Mouse (Mus musculus): ENCODE data around the gene Zar1l.
"Not testable (repeated sequence)": the region's sequence is repeated elsewhere in the genome, so short reads cannot be mapped to it uniquely, and the experiment has no call there.

Gene Zar1l

DNA sequence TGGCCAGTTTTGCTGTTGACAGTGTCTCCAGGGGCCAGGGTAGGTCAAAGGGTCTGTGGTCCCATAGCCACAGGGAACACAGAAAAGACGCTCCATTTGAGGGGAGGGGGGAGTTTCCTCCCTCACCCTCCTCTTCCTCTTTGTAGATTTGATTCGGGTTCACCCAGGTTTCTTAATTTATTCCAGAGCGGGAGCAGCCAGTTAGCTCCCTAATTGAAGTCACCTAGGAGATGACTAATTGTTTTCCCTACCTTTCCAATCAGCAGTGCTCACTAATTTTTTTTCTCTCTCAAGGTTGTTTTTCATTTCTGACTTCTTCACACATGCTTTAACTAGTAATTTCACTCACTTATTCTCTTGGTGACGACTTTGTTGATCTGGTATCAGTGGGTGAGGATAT, at the start of gene Zar1l:
Zar1l (minus strand) TSS at position 101 of the 400 bp plus-strand sequence.
- DNase-seq (ENCODE audit: low spot score), result no peak

GRCm38 (mm10) chr5:150566971-150567370, 49.0 kb upstream of the Zar1l start:
- no peak for DNase-seq (ENCODE audit: low spot score)

DNA sequence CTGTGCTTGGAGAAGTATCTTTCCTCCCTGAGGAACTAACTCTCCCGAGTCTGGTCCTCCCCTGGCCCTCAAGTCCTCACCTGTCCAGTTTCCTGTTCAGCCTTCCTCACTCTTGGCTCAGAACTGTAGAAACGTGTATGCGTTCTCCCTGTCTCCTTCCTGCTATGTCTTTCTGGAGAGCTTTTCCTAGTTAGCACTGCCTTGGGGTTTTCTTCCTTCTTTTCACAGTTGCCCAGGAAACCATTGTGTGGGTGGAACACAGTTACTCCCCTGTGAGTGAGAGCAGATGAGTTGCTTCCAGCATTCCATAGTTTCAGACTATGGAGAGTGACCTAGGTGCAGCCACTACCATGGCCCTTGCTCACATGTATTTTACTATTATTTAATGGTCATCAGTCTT, 48.3 kb upstream of the Zar1l start:
- DNase-seq (ENCODE audit: low spot score), result no peak

GRCm38 (mm10) chr5:150564426-150564825, 46.5 kb upstream of the Zar1l start:
- no peak for DNase-seq (ENCODE audit: low spot score)

DNA sequence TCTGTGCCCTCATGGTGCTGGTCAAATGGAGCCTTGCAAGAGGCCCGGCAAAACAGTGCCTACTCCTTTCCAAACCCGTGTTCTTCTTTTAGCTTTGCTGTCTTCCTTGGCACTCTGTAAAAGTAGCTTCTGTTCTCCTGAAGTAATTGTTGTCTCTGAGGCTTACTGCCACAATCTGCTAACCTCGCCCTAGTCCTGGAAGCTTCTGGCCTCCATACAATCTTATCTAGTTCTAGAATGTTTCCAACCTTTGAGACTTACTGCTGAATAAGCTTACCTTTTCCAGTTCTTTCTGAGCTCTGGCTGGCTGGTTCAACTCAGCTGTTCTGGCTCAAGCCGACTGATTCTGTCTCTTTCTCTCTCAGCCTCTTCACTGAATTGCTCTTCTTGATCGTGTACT, 43.8 kb upstream of the Zar1l start:
- no peak for DNase-seq (ENCODE audit: low spot score)

- DNase-seq (ENCODE audit: low spot score), result no peak
These were observed 43.4 kb upstream of the Zar1l start for GRCm38 (mm10) chr5:150561376-150561775.

- DNase-seq (ENCODE audit: low spot score), result no peak
These were observed 42.9 kb upstream of the Zar1l start for GRCm38 (mm10) chr5:150560851-150561250.

- DNase-seq (ENCODE audit: low spot score), result no peak
These were observed 41.6 kb upstream of the Zar1l start for GRCm38 (mm10) chr5:150559519-150560103.

- no peak for DNase-seq (ENCODE audit: low spot score)
These were observed 33.7 kb upstream of the Zar1l start for GRCm38 (mm10) chr5:150551637-150552036.

DNA sequence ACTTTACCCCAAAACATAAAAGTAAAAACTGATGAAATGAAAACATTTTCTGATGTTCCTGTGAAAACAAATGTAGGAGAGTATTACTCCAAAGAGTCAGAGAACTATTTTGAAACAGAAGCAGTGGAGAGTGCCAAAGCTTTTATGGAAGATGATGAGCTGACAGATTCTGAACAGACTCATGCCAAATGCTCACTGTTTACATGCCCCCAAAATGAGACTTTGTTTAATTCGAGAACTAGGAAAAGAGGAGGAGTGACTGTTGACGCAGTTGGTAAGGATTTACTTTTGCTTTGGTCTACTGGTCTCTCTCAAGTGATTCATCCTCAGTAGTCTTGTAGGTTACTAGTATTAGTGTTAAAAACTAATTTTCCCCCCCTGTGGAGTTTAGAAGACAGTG, 25.2 kb upstream of the Zar1l start:
- DNase-seq (ENCODE audit: low spot score), result no peak

GRCm38 (mm10) chr5:150541302-150541701, 23.3 kb upstream of the Zar1l start:
- no peak for DNase-seq (ENCODE audit: low spot score)

DNA sequence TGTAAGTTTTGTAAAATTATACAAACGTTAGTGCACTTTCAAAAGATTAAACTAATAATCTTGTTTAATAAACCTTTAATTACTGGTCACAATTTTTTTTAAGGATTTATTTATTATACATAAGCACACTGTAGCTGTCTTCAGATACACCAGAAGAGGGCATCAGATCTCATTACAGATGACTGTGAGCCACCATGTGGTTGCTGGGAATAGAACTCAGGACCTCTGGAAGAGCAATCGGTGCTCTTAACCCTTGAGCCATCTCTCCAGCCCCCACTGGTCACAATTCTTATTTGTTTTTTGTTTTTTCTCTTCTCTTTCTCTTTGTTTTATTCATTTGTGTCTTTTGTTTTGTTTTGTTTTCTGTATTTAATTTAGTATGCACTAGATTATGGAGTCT, 7.3 kb upstream of the Zar1l start:
- DNase-seq (ENCODE audit: low spot score), result no peak

- DNase-seq (ENCODE audit: low spot score), result no peak
These were observed 4.9 kb upstream of the Zar1l start for GRCm38 (mm10) chr5:150522867-150523234.

GRCm38 (mm10) chr5:150521937-150522866, 4.2 kb upstream of the Zar1l start, which contains the start of gene Brca2:
Gene Brca2, plus strand, starts transcription at chr5:150522630.
- DNase-seq (ENCODE audit: low spot score), result peak; percentile 96

- DNase-seq (ENCODE audit: low spot score), result no peak
These were observed 1.6 kb upstream of the Zar1l start for GRCm38 (mm10) chr5:150519551-150519950.

DNA sequence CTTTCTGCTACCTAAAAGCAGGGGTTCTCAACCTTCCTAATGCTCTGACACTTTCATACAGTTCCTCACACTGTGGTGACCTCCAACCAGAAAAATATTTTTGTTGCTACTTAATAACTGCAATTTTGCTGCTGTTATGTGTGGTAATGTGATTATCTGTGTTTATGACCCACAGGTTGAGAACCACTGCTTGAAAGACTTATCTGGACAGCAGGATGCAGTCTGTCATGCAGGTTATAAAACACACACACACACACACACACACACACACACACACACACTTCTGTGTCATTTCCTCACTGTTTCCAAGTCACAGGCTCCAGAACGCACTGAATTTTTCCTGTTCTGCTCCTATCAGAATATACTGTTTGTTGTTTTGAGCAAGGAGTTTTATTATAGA, 3.9 kb downstream of the Zar1l start:
- DNase-seq (ENCODE audit: low spot score), result no peak

DNA sequence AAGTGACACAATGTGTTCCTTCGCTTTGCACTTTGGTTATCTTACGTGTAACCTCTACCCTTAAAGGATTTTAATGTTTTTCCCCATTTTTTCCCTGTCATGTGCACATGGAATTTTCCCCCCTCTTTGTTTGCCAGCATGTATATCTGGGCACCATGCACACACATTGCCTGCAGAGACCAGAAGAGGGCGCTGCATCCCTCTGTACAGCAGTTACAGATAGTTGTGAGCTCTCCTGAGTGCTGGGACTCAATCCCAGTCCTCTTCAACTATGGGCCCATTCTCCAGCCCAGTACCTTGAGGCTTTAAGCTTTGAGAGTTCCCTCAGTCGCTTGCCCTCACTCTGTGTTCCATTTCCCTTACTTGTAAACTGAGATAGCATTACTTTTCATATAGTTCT, 4.7 kb downstream of the Zar1l start:
- DNase-seq (ENCODE audit: low spot score), result no peak

DNA sequence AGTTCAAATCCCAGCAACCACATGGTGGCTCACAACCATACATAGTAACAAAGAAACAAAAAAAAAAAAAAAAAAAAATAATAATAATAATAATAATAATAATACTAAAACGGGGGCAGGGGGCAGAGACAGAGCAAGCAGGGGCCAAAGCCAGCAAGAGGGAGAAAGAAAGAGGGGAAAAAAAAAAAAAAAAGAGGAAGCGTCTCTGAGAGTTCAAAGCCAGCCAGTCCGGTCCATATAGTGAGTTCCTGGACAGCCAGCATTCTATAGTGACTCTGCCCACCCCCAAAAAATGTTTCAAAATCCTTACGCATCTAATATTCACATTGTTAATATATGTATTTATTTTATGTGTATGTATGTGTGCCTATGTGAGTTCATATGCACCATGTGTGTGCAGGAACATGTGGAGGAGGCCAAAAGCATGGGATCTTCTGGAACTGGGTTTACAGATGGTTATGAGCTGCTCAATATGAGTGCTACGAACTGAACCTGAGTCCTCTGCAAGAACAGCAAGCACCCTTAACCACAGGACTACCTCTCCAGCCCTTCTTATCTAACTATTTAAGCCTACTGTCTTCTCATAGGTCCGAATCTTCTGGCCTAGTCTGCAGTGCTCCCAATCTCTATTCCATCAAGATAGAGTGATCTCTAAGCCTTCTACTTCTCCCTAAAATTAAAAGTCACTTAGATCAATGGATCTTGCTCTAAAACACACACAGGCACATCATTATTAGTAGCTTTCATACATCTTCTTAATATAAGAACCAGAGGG, 7.3 kb downstream of the Zar1l start:
- no peak for DNase-seq (ENCODE audit: low spot score)

GRCm38 (mm10) chr5:150495792-150496191, 22.2 kb downstream of the Zar1l start:
- peak; percentile 68 for DNase-seq (ENCODE audit: low spot score)

- DNase-seq (ENCODE audit: low spot score), result not testable (repeated sequence)
These were observed 26.3 kb downstream of the Zar1l start for GRCm38 (mm10) chr5:150491573-150492173.

GRCm38 (mm10) chr5:150490821-150491220, 27.1 kb downstream of the Zar1l start:
- DNase-seq (ENCODE audit: low spot score), result no peak

GRCm38 (mm10) chr5:150490285-150490684, 27.7 kb downstream of the Zar1l start:
- no peak for DNase-seq (ENCODE audit: low spot score)

Measured in testis, postnatal 10 days (tissue).